Mouse (Mus musculus): ENCODE measurements around the gene Ykt6.

DNA sequence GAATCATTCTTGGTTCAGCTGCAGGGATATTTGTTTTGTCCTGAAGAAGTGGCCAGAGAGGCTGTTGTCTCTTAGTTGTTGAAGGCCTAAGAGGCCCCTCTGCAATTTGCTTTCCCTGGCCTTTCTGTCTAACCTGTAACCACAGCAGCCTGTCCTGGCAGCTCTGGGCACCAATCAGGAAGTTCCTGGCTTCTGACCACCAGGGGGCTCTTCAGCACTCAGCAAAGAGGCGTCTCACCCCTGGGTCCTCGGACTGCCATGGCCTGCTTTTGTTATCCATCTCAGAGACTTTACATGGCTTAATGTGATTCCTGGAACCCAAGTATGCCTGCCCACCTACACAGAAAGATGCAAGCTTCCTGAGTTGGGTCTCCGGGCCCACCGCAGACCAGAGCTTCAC, 35.4 kb downstream of the Ykt6 start:
- TF ChIP-seq CTCF (IDR thresholded peaks at IDR 0.05; ENCODE audit: control insufficient read depth, insufficient read depth, insufficient replicate concordance, low read depth, low read length) (peak; percentile 15; the same call in 1 of the 2 replicates), POLR2A (IDR thresholded peaks at IDR 0.05; ENCODE audit: control insufficient read depth, low read depth, low read length) (no peak)
